Mouse (Mus musculus) ovary, postnatal 36 days (tissue): Measurements from ENCODE around the gene Slc45a1.

Source experiments
- DNase-seq: peaks from one replicate; pipeline ENCODE4 v3.0.0; 2022; ENCODE audit warnings: low spot score, mixed read lengths

The Slc45a1 gene

DNA sequence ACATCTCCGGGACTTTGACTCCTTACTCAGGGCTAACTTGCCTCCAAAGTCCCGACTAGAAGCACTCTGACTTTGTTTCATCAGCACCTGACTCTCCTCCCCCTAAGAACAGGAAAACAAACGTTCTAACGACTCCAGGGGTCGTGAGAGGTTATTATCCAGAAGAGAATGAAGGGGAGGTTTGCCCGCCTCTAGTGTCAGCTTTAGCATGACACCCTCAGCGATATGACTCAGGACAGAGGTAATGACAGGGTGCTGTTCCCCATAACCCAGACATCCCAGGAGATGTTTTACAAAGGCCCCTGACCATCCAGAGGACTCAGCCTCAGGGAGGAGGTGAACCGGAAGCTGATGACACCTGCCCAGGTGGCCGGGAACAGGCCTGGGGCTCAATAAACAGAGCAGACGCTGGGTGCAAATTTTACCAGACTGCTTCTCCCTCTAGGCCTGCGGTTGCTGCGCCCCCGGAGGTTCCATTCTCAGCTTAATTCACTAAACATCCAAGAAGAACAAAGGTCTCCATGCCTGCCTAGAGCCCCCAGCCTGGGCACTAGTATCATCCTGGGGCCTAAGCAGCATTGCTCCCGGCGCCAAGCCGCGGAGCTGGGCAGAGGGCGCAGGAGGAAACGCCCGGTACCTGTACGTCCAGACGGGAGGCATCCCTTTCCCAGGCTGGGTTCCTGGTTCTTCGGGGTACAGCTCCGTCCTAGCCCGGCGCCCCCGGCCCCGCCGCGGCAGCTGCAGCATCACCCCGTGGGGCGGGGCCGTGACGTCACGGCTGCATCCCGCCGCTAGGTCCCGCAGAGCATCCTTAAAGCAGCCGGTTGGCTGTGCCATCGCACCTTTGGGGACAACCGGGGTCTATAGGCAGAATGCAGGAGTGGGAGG is at the start of gene Slc45a1:
Slc45a1 (minus strand) TSS at position 785 of the 888 bp plus-strand sequence.
- DNase-seq = no peak

DNA sequence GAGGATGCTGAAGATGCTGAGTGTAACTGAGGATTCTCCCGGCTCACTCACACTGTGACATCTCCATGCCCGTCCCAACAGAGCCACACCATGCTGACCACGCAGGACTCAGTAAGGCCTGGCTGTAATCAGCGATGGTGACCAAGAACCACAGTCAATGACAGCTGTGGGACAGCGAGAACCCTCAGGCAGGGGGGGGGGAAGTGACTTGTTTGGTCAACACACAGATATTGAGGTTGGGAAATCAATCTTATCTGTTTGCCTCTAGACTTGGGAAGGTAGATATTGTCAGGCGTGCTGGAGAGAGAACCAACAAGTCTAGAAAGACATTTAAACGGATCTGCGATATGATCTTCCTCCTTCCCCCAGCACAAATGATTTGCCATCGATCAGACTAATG is 48.9 kb upstream of the Slc45a1 start:
- DNase-seq = no peak

DNA sequence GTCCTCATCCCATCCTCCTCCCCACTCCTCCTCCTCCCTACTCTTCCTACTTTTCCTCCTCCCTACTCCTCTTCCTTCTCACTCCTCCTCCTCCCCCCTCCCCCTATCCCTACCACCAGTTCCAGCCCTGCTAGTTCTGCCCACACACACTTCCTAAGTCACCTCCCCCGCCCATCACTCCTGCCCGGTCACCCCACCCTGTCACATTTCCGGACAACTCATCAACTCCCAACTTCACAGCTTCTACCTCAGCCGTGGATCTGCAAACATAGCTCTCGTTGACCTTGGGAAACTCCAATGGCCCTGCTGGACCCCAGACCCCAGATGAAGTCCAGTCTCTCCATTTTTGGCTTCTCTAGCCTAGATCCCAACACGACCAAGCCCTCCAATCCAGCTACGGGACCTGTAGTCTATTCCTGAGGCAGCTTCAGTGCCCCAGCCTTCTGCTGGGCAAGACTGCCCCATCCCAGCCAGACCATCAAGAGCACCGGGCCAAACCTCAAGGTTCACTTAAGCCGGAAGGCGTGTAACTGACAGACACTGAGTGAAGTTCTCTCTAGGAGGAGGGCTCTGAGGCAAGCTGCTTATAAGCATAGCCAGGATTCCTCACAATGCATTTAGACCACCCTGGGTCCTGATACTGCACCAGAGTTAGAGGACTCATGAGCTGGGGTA is 42.6 kb upstream of the Slc45a1 start:
- DNase-seq = no peak

GRCm38 (mm10) chr4:150692861-150693403 is 41.0 kb upstream of the Slc45a1 start:
- no peak for DNase-seq

GRCm38 (mm10) chr4:150690759-150691158 is 38.8 kb upstream of the Slc45a1 start:
- peak; percentile 48 for DNase-seq

DNA sequence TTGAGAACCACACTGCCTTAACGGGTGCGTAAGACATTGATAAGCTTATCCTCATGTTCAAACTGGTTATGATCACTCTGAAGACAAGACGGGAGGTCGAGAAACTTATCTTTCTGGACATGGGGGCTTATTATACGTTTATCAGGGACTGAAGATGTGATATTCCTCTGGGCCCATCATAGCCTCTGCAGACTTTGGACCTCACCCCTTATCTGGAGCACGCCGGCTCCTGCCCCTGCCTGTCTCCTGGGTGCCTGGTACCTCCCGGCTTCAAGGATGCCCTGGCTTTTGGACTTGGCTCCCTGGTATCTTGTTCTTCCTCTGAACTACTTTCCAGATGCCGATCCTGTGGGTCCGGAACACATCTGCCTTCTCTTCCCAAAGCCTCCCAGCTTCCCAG is 37.6 kb upstream of the Slc45a1 start:
- no peak for DNase-seq

- no peak for DNase-seq
Observed at GRCm38 (mm10) chr4:150687126-150687753, 35.3 kb upstream of the Slc45a1 start.

DNA sequence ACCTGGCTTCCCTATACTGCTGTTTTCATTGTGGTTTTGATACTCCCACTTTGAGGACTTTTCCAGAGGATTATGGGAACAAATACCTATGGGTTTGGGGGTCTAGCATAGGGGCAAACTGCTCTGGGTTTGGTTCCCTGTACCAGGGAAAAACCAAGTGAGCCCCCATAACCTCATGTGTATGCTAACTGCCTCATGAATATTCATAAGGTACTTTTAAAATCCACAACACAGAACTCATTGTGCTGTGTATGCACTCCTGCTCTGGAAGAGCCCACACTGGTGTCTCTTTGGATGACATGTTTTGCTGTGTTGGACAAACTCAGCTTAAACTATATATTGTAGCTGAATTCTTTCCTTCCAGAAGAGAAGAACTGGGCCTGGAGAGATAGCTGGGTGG is 34.6 kb upstream of the Slc45a1 start:
- no peak for DNase-seq

- no peak for DNase-seq
Observed at GRCm38 (mm10) chr4:150685778-150686493, 34.0 kb upstream of the Slc45a1 start.

DNA sequence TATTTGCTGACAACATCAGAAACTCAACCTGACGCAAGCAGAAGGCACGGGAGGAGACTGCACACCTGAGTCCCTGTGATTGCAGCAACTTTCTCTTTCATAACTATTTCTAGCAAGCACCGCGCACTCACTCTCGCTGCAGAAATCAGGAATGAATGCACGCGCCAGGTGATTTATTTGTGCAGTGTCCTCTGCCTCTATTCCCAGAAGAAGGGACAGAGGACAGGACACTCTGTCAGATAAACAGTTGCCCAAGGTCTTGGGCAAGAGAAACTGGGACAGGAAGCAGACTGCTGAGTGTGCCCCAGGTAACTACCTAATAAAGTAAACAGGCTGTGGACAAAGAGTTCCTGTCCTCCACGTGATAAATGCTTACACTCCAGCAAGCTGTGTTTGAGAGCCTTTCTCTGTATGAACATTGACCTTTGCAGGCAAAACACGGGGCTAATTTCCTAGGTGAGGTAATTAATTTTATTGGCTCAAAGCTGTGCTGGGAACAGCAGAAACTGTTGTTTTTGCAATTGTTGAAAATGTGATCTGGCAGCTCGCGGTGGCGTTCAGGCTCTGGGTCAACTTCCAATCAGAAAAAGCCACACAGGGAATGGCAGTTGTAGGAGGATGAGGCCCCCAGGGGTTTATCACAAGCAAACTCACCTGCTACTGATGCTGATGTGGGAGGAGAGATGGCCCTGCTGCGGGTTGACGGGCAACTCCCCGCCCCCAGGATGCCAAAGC is 33.2 kb upstream of the Slc45a1 start:
- DNase-seq = no peak

DNA sequence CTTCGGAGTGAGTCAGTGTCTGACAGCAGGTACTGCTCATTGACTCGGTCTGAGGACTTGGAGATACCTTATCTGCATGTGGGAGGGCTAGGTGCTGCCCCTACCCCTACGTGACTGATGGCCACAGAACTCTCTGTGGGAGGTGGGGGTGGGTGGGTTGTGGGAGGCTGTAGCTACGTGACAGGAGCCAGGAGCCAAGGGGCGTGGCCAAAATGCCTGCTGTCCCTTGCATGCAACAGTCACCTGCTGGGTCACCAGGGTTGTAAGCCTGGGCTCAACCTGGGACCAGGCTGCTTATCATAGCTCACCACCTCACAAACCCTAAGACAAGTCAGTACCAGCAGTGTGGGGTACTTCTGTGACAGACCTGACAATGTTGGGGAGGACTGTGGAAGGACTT is 28.4 kb upstream of the Slc45a1 start:
- no peak for DNase-seq

DNA sequence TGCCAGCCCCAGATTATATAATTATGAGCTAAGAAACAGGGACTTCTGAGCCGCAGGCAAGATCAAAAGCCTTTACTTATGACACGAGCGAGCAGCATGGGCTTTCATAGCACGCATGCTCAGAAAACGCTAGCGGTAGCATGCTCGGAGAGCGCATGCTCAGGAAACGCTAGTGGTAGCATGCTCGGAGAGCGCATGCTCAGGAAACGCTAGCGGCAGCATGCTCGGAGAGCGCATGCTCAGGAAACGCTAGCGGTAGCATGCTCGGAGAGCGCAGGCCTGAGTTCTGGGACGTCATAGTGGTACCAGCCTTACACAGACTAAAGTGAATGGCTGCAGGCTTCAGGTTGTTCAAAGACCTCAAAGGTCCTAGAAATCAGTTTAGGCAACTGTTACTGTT is 26.8 kb upstream of the Slc45a1 start:
- DNase-seq = no peak

- DNase-seq = no peak
Observed at GRCm38 (mm10) chr4:150677846-150678224, 25.9 kb upstream of the Slc45a1 start.

DNA sequence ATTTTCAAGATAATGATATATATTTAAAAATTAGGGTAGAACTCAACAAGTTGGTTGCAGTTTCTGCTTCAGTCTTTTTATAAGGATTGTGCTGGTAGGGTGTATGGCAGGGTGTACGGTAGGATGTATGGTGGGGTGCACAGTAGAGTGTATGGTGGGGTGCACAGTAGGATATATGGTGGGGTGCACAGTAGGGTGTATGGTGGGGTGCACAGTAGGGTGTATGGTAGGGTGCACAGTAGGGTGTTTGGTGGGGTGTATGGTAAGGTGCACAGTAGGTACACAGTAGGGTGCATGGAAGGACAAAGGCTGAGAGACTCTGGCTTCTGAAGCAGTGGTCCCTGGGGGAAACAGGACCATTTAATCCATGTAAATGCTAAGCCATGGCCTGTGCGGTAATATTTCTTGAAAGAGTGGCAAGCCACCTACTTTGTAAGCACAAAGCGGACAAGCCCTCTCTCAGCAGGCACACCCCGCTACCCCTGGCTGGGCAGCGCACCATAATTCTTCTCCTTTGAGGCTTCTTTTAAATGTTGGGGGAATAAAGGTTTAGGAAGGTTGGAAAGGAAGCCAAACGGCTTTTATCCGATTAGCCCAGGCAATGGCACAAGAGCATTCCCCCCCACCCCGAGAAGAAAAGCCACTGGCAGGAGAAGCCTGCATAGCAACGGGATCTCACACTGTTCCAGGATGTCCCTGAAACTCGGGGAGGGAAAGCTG is 25.3 kb upstream of the Slc45a1 start:
- DNase-seq = no peak

DNA sequence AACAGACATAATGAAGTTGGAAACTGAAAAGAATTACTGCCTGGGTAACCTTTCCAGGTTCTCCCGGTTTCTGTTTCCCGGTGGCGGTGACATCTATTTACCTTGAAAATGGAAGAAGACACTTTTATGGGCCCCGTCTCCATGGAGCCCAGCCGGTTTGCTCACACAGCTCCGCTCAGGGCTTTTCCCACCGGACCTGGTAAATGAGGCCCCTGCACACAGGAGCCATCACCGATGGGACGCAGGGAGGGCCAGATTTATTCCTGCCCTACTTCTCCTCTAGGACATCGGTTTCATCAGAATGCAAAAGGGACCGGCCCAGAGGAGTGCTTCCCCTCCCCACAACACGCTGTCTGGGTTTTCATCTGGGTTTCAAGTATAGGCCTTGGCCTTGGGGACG is 24.1 kb upstream of the Slc45a1 start:
- DNase-seq = no peak

DNA sequence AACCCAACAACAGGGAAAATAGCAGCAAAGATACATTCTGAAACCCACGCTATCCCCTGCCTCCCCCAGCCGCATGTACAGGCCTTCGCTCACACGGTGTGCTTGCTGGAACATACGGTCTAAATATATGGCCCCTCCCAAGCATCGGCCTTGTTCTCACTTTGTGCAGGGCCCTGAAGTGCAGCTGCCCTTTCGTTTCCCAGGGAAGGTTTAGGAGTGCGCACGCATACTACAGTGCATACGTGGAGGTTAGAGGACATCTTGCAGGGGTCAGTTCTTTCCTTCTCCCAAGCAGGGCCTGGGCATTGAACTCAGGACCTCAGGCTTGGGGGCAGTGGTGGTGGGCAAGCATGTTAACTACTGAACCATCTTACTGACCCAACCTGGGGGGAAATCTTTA is 23.3 kb upstream of the Slc45a1 start:
- no peak for DNase-seq

DNA sequence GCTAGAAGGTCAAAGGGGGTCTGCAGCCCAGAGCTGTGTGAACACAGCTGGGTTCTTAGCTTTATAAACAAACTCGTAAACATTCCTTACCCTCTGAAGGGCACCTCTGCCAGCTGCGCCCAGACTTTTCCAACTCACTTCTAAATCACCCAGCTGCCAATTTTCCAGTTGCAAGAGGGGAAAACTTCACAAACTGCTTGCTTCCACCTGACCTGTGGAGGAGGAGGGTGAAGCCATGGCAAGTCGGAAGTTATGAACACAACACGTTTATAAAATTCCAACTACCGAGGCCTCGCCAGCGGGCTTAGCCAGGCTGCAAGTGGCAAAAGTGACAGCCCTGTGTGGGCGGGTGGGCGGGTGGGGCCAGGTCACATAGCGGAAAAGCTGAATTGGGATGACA is 13.8 kb upstream of the Slc45a1 start:
- DNase-seq = no peak

DNA sequence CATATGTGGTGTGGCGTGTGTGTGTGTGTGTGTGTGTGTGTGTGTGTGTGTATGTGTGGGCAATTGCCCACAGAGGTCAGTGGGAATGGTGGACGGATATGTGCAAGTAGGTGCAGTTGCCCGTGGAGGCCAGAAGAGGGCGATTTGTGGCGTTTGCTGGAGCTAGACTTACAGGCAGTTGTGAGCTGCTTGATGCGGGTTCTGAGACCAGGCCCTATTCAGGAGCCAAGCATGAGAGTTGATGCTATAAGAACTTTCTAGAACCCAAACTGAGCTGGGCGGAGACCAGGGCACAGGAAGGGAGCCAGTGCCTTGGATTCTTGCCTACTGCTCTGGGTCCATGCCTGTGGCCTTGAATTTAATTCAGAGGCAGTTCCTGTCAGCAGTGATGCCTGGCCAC is 12.8 kb upstream of the Slc45a1 start:
- DNase-seq = no peak

- DNase-seq = peak; percentile 27
Observed at GRCm38 (mm10) chr4:150663192-150663591, 11.2 kb upstream of the Slc45a1 start.

- no peak for DNase-seq
Observed at GRCm38 (mm10) chr4:150661886-150662285, 9.9 kb upstream of the Slc45a1 start.
